Mouse (Mus musculus): ENCODE data around the gene Cggbp1. TPM values are rescaled to one million over a fixed set of nuclear protein-coding genes. Genes with fewer than 3 reads are reported as not detected.

The Cggbp1 gene
- 28.0 and 29.9 TPM in 2 replicates for polyA plus RNA-seq (2012; ENCODE audit: low replicate concordance)

DNA sequence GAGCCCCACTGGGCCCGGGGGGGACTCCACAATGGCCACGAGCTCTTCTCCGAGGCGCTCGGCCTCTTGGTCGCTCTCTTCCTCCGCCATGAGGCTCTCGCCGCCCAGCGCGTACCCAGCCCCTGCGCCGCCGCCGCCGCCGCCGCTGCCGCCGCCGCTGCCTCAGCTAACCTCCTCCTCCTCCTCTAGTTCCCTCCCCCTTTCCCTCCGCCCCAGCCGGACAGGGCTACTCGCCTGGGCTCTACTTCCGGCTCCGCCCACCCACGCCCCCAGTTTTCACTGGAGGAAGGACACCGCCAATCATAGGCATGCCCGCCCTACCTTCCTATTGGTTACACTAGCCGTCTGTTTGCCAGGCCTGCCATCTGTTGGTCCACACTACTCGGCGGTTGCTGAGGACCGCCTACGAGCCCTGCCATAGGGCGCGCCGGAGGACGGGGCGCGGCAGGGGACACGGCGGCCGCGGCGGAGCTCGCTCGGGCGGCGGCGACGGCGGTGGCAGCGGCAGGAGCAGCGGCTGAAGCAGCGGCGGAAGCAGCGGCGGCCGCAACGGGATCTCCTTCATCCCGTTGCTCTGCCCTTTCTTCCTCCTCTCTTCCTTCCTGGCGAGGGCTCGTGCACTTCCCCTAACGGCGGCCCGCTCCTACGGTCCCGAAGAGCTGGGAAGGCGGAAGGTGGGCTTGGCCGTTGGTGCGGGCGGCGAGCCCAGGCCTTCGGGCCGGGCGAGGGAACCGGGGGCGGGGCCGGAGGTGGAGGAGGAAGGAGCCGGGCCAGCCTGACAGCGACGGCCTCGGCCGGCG, at the start of gene Cggbp1, which contains the start of gene Zfp654:
Gene Cggbp1 (plus strand): TSS at position 434 of the 800 bp plus-strand sequence.
Gene Zfp654 (minus strand): TSS at position 90 of the 800 bp plus-strand sequence.

Other genes starting within 250 kb of the Cggbp1 start
- not detected in 2 replicates for gene Csnka2ip, start 249.6 kb upstream of the Cggbp1 start, polyA plus RNA-seq (2012; ENCODE audit: low replicate concordance)
- gene 4930453N24Rik, start 80.8 kb upstream of the Cggbp1 start, polyA plus RNA-seq (2012; ENCODE audit: low replicate concordance), result 8.6 and 15.1 TPM in 2 replicates
- gene Zfp654, start 344 bp upstream of the Cggbp1 start, polyA plus RNA-seq (2012; ENCODE audit: low replicate concordance), result 1.0 and 1.2 TPM in 2 replicates

Data from hematopoietic multipotent progenitor cell, adult 10-12 weeks (in vitro differentiated cells).